Mouse (Mus musculus) intestine, embryonic 14.5 days (tissue): ENCODE results near the gene Tdrd1. TPM values are rescaled to one million over a fixed set of nuclear protein-coding genes. Genes with fewer than 3 reads are reported as not detected.

Source experiments
- ATAC-seq: fragments of 200-750 bp; cut with Nextera tagmentation; replicated peaks from 2 replicates; pipeline ENCODE4 v1.8.0; 2017; ENCODE audit warnings: low read depth, moderate number of reproducible peaks, moderate TSS enrichment, moderate library complexity; ENCODE audit not compliant: low FRiP score, low TSS enrichment
- DNase-seq: peaks from one replicate; pipeline ENCODE4 v3.0.0-alpha.2; 2018; ENCODE audit warnings: low spot score
- H3K27ac ChIP-seq: fragments of 300-500 bp; sonication (generic); 2 replicates; pipeline ENCODE4 v1.5.1; 2014; ENCODE audit warnings: low read depth, mild to moderate bottlenecking, control low read depth
- H3K27me3 ChIP-seq: fragments of 300-500 bp; sonication (generic); replicated peaks from 2 replicates; pipeline ENCODE4 v1.6.1; 2014; ENCODE audit warnings: low read length, control low read depth; ENCODE audit not compliant: control insufficient read depth, insufficient read depth
- H3K36me3 ChIP-seq: fragments of 300-500 bp; sonication (generic); 2 replicates; pipeline ENCODE4 v1.6.1; 2014; ENCODE audit warnings: low read length, control low read depth; ENCODE audit not compliant: control insufficient read depth, insufficient read depth
- H3K4me1 ChIP-seq: fragments of 300-500 bp; sonication (generic); replicated peaks from 2 replicates; pipeline ENCODE4 v1.6.1; 2014; ENCODE audit warnings: low read length, control low read depth, mixed read lengths; ENCODE audit not compliant: control insufficient read depth, insufficient read depth
- H3K4me2 ChIP-seq: fragments of 300-500 bp; sonication (generic); 2 replicates; pipeline ENCODE4 v1.6.1; 2014; ENCODE audit warnings: low read length
- H3K4me3 ChIP-seq: fragments of 300-500 bp; sonication (generic); 2 replicates; pipeline ENCODE4 v1.5.1; 2014; ENCODE audit warnings: low read depth, low read length, control low read depth, mixed read lengths
- H3K9ac ChIP-seq: fragments of 300-500 bp; sonication (generic); 2 replicates; pipeline ENCODE4 v1.6.1; 2014; ENCODE audit warnings: mild to moderate bottlenecking, low read length
- H3K9me3 ChIP-seq: fragments of 300-500 bp; sonication (generic); 2 replicates; pipeline ENCODE4 v1.6.1; 2016; ENCODE audit warnings: low read length, control low read depth; ENCODE audit not compliant: control insufficient read depth
- WGBS: fragments of 180-500 bp; shearing (Covaris S2); extraction: QIAGEN DNeasy Blood & Tissue Kit; methylation state at CpG from one replicate; pipeline ENCODE4 v1.1.7; 2014; 5-methylcytosine and 5-hydroxymethylcytosine counted together
- polyA plus RNA-seq: library from polyadenylated mRNA; unstranded; fragments of >200 nt; fragmentation: Nextera tagmentation; extraction: Ambion mirVana; gene quantifications from 2 replicates; pipeline ENCODE4 v1.2.1, GENCODE M21; 2014

Tdrd1 gene
- polyA plus RNA-seq, 1 experiment from 2014 or later = 2.5 TPM

- Histone ChIP-seq H3K9ac (no peak overlapping the region), H3K27ac (no peak overlapping the region; the same call in 1 of the 2 replicates), H3K36me3 (no peaks in the 10 kb centered on the region), H3K4me3 (no peak overlapping the region), H3K27me3 (no peaks in the 10 kb centered on the region), H3K9me3 (no peaks in the 10 kb centered on the region), H3K4me2 (no peak overlapping the region), H3K4me1 (peaks cover 9% of the 10 kb centered on the region; the same call in 1 of the 2 replicates)
- 66% methylated on average over 17 of the region's 17 CpGs for WGBS
- DNase-seq (no peak), ATAC-seq (no peak)
Observed at GRCm38 (mm10) chr19:56838942-56839706, 13.1 kb downstream of the Tdrd1 start.

DNA sequence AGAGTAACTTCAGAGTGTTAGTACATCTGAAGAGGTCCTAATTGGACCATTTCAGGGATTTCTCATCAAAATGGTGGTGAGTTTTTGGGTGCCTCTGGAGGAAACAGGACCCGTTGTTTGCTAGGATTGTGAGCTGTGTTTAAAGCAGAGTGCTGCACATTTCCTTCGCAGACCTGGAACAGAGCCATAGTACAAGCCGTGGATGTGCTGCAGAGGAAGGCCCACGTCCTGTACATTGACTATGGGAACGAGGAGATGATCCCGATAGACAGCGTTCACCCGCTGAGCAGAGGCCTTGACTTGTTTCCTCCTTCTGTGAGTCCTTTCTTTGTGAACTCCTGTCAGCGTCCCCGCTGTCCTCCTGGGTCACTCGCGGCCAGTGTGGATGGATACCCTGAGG is 17.0 kb downstream of the Tdrd1 start:
- Histone ChIP-seq H3K4me2 (no peak overlapping the region), H3K27me3 (no peaks in the 10 kb centered on the region), H3K4me3 (no peak overlapping the region), H3K4me1 (0 out of 2 replicates have a peak, but pooled peaks cover 4% of the 10 kb centered on the region), H3K9ac (no peak overlapping the region), H3K36me3 (no peaks in the 10 kb centered on the region), H3K27ac (no peak overlapping the region), H3K9me3 (no peaks in the 10 kb centered on the region)
- 78% methylated on average over 12 of the region's 12 CpGs for WGBS
- no peak for ATAC-seq
- no peak for DNase-seq

- Histone ChIP-seq H3K9ac (no peak overlapping the region), H3K4me1 (no peaks in the 10 kb centered on the region), H3K9me3 (no peaks in the 10 kb centered on the region), H3K4me3 (no peak overlapping the region), H3K4me2 (no peak overlapping the region), H3K27me3 (no peaks in the 10 kb centered on the region), H3K27ac (no peak overlapping the region), H3K36me3 (no peaks in the 10 kb centered on the region)
- no peak for ATAC-seq
- no peak for DNase-seq
Observed at GRCm38 (mm10) chr19:56852590-56852989, 26.6 kb downstream of the Tdrd1 start.

- Histone ChIP-seq H3K9ac (no peak overlapping the region), H3K36me3 (no peaks in the 10 kb centered on the region), H3K27me3 (no peaks in the 10 kb centered on the region), H3K4me2 (no peak overlapping the region), H3K4me1 (no peaks in the 10 kb centered on the region), H3K27ac (no peak overlapping the region), H3K9me3 (no peaks in the 10 kb centered on the region), H3K4me3 (no peak overlapping the region)
- ATAC-seq (no peak), DNase-seq (no peak)
- 29% methylated on average over 5 of the region's 5 CpGs for WGBS
Observed at GRCm38 (mm10) chr19:56856455-56856854, 30.4 kb downstream of the Tdrd1 start.

GRCm38 (mm10) chr19:56867701-56868100 is 41.7 kb downstream of the Tdrd1 start:
- Histone ChIP-seq H3K4me2 (no peak overlapping the region), H3K27ac (no peak overlapping the region), H3K4me3 (no peak overlapping the region), H3K4me1 (no peaks in the 10 kb centered on the region), H3K9me3 (no peaks in the 10 kb centered on the region), H3K9ac (no peak overlapping the region), H3K36me3 (no peaks in the 10 kb centered on the region), H3K27me3 (peaks cover 8% of the 10 kb centered on the region)
- DNase-seq (no peak), ATAC-seq (no peak)
- 61% methylated on average over 4 of the region's 4 CpGs for WGBS

DNA sequence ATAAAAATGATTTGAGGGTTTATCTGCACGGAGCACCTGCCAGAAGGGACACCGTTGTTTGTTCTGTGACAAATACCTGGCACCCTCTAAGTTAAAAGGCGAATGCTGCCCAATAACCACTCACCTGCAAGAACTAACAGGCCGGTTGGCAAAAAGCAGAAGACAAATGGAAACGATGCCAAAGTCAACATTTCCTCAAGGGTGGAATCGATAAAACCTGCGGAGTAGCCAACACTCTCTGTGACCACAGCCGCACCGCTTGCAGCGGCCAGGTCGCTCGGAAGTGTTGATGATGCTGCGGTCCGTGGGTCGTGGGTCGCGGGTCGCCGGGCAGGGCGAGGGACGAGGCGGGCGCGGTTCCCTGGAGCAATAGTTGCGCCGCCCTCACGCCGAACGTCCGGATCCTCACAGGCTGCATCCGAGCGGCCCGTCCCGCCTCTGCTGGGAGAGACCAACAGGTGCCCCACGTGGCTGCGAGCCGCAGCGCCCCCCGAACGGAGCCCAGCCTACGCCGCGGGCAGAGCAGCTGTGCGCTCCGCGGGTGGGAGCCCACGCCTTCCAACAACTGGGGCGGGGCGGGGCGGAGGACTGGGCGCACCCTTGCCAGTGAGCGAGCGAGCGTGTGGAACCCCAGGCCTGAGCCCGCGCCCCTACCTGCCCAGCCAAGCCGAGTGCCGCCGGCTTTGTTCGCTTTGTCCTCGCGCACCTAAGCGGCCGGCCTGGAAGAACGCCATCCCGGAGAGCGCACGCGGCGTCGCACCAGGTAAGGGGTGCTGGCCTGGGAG is 48.0 kb downstream of the Tdrd1 start, which contains the start of gene Vwa2:
TSS of gene Vwa2 (plus strand) at position 434 of the 785 bp plus-strand sequence.
- no peaks in the 10 kb centered on the region for H3K36me3 ChIP-seq
- 3% methylated on average over 57 of the region's 71 CpGs for WGBS
- no peaks in the 10 kb centered on the region for H3K9me3 ChIP-seq
- peaks cover 44% of the 10 kb centered on the region for H3K27me3 ChIP-seq
- H3K9ac ChIP-seq = peak within 1 kb of the TSS; percentile 37
- DNase-seq = peak; percentile 74
- H3K4me3 ChIP-seq = peak within 1 kb of the TSS; percentile 46
- ATAC-seq = peak; percentile 66
- peaks cover 13% of the 10 kb centered on the region for H3K4me1 ChIP-seq
- peak within 1 kb of the TSS; percentile 94 for H3K4me2 ChIP-seq
- H3K27ac ChIP-seq = no peak within 1 kb of the TSS

DNA sequence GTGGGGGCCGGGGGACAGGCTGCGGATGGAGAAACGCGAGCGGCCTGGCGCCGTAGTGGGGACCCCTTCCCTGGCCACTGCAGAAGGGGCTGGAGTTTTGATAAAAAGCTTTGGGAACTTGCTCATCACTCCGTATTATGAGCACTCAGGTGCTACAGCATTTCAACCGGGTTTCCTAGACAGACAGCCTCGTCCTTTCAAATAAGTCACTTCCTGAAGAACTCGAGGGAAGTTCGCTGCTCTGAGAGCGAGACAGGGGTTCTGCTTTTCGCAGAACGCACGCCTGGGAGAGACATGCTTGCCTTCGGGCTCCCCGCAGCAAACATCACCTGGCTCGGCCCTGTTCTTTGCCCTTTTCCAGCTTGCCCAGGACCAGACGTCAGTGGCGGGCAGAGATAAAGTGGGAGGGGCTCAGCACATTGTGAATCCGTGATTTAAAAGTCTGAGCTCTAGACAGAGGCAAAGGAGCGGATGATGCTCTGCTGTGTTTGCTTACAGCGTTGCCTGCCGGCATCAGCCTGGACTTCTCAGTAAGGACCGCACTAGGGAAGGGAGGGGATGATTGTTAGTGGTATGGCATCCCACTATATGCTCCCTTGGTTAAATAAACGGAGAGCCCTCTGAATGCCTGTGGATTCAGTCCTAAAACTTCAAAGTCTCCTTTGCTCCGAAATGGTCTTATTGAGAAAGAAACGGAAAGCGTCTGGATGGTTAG is 48.7 kb downstream of the Tdrd1 start:
- Histone ChIP-seq H3K36me3 (no peaks in the 10 kb centered on the region), H3K27ac (no peak overlapping the region), H3K4me1 (peaks cover 13% of the 10 kb centered on the region), H3K9ac (peak overlapping the region; percentile 37), H3K9me3 (no peaks in the 10 kb centered on the region), H3K4me3 (peak overlapping the region; percentile 46), H3K4me2 (peak overlapping the region; percentile 94), H3K27me3 (peaks cover 44% of the 10 kb centered on the region)
- WGBS = 9% methylated on average over 30 of the region's 30 CpGs
- DNase-seq (peak; percentile 72), ATAC-seq (0 out of 2 replicates have a peak, but pooled peaks have one; percentile 32)

DNA sequence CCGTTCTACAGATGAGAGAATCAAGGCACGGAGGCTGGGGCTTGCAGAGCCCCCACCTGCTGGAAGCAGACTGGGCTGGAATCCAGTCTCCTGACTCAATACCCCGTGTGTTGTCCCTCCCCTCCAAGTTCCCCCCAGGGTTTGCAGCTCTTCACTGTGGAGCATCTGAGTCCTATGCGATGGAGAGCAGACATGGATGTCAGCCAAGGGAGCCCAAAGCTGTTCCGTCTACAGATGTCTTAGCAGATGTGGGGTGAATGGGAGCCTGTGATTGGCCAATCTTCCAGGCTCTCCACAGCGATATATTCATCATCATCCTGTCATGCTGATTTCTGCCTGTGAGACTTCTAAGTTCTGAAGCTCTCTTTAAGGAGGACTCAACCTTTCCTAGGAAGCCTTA is 51.4 kb downstream of the Tdrd1 start:
- no peak for DNase-seq
- no peak overlapping the region for H3K4me3 ChIP-seq
- no peak overlapping the region for H3K27ac ChIP-seq
- no peaks in the 10 kb centered on the region for H3K9me3 ChIP-seq
- H3K36me3 ChIP-seq = no peaks in the 10 kb centered on the region
- peaks cover 39% of the 10 kb centered on the region for H3K27me3 ChIP-seq
- WGBS = 55% methylated on average over 6 of the region's 6 CpGs
- ATAC-seq = 0 out of 2 replicates have a peak, but pooled peaks have one; percentile 16
- H3K9ac ChIP-seq = no peak overlapping the region
- H3K4me1 ChIP-seq = peaks cover 13% of the 10 kb centered on the region
- H3K4me2 ChIP-seq = no peak overlapping the region
